Mouse (Mus musculus): ENCODE measurements around the gene Parp14. TPM values are rescaled to one million over a fixed set of nuclear protein-coding genes. Genes with fewer than 3 reads are reported as not detected.

Gene Parp14
- total RNA-seq, 4 experiments from 2014 or later: 11.7 to 16.3 (median 15.5) TPM

DNA sequence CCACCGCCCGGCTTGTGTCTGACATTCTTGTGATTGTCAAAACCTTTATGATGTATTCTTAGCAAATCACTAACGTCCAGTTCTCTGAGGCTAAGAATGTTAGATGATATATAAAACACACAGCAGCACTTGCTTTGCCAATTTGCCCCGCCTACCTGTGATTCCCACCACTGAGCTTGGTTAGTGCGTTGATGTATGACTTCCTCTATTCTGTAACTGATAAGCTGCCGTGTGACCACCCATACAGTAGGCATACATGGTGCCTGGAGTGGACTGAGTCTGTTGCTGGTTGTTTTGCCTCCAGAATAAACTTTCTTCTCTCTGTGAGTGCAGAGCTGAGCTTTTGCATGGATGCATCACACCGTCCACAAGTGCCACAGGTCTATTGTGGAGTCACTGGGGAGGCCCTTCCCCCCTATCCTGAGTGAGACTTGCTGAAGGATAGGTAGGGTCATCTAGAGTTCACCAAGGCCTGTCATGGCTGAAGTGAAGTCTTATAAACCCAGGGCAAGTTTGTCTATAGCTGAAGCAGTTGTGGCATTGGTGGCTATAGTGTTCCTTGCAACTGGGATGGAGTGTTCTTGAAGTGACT, 87.1 kb downstream of the Parp14 start:
- no peak for DNase-seq

DNA sequence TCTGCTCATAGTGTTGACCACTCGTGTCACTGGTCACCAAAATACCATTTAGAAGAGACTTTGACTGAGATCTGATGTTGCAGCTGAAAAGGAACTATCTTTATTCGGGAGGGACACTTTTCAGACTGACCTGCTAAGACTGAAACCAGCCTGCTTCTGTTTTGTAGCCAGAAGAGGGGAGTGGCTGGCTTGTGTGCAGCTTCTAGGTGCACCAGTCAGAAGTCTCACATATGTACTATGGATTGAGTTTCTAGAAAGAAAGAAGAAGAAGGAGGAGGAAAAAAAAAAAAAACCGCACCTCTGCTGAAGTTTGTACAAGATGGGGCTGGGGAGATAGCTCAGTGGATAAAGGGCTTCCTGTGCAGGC, 88.2 kb downstream of the Parp14 start:
- DNase-seq: no peak

Other genes starting within 250 kb of the Parp14 start
- gene Dirc2, start 102.2 kb downstream of the Parp14 start, total RNA-seq (2022): 10 to 100 TPM; 32.3 to 57.3 (median 43.9) TPM
- 1 to 10 TPM; 6.6 to 9.8 (median 7.8) TPM for gene Hspbap1, start 101.2 kb downstream of the Parp14 start, total RNA-seq (2022)
- gene Parp9, start 66.9 kb upstream of the Parp14 start, total RNA-seq (2022): 10 to 100 TPM; 13.3 to 19.8 (median 15.6) TPM
- gene Dtx3l, start 67.6 kb upstream of the Parp14 start, total RNA-seq (2022): 10 to 100 TPM in 2 of 4 experiments, 1 to 10 TPM in 2; 8.2 to 14.3 (median 11.2) TPM
- 10 to 100 TPM; 63.4 to 91.0 (median 68.9) TPM for gene Kpna1, start 107.2 kb upstream of the Parp14 start, total RNA-seq (2022)
- 1 to 10 TPM; 4.2 to 6.8 (median 5.3) TPM for gene Wdr5b, start 169.6 kb upstream of the Parp14 start, total RNA-seq (2022)
- gene Fam162a, start 200.1 kb upstream of the Parp14 start, total RNA-seq (2022): 100 to 1,000 TPM; 117 to 219 (median 160) TPM
- 10 to 100 TPM; 36.2 to 57.5 (median 40.1) TPM for gene Ccdc58, start 200.1 kb upstream of the Parp14 start, total RNA-seq (2022)